Mouse (Mus musculus) erythroblast, embryonic 14.5 days (primary cell): Measurements from ENCODE around the gene Tspo2. TPM values are rescaled to one million over a fixed set of nuclear protein-coding genes. Genes with fewer than 3 reads are reported as not detected.

Source experiments
- H3K27me3 ChIP-seq: 2 replicates; pipeline ENCODE4 v1.6.1; 2012; ENCODE audit warnings: inconsistent platforms; ENCODE audit not compliant: control insufficient read depth
- H3K36me3 ChIP-seq: 2 replicates; pipeline ENCODE4 v1.6.1; 2012; ENCODE audit warnings: mild to moderate bottlenecking, inconsistent platforms; ENCODE audit not compliant: control insufficient read depth
- H3K4me1 ChIP-seq: 2 replicates; pipeline ENCODE4 v1.6.1; 2012; ENCODE audit warnings: inconsistent platforms; ENCODE audit not compliant: control insufficient read depth
- H3K4me3 ChIP-seq: replicated peaks from 2 replicates; pipeline ENCODE3; 2012; ENCODE audit warnings: moderate library complexity, mild to moderate bottlenecking, inconsistent platforms
- H3K9me3 ChIP-seq: 2 replicates; pipeline ENCODE4 v1.6.1; 2012; ENCODE audit warnings: low read length, inconsistent platforms, mixed read lengths; ENCODE audit not compliant: control insufficient read depth
- GATA1 ChIP-seq: IDR thresholded peaks from 2 replicates; pipeline ENCODE4 v1.6.1; 2012; ENCODE audit warnings: low read length, inconsistent platforms, mixed read lengths
- TAL1 ChIP-seq: IDR thresholded peaks from 3 replicates; pipeline ENCODE4 v1.6.1; 2012; ENCODE audit warnings: low read length, inconsistent platforms, mixed read lengths
- polyA plus RNA-seq: library from polyadenylated mRNA; stranded (reverse); fragments of >175 nt; gene quantifications from 2 replicates; pipeline ENCODE4 v1.2.3, GENCODE M21; 2012

The Tspo2 gene
- polyA plus RNA-seq, 1 experiment: 34.5 TPM

GRCm38 (mm10) chr17:48436487-48436886, 14.8 kb downstream of the Tspo2 start:
- Histone ChIP-seq H3K4me3 (no peak overlapping the region), H3K27me3 (no peaks in the 10 kb centered on the region), H3K36me3 (no peaks in the 10 kb centered on the region), H3K4me1 (peaks cover 26% of the 10 kb centered on the region), H3K9me3 (no peaks in the 10 kb centered on the region)
- no peak for TF ChIP-seq TAL1
- no peak for TF ChIP-seq GATA1

DNA sequence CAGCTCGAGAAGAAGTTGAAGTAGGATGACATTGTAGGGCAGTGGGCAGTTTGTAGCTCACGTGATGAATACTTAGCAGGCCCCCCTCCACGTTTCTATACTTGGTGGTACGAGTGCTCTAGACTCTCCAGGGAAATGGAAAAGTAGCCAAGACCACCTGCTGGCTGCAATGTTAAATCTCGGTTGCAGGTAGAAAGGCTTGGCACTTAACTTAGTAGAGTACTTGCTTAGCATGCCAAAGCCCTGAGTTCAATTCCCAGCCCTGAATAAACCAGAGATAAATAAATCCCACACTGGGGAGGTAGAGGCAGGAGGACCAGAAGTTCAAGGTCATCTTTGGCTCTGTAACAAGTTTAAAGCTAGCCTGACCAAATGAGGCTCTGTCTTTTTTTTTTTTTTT, 16.8 kb downstream of the Tspo2 start:
- H3K36me3 ChIP-seq: no peaks in the 10 kb centered on the region
- H3K9me3 ChIP-seq: no peaks in the 10 kb centered on the region
- peaks cover 33% of the 10 kb centered on the region for H3K4me1 ChIP-seq
- no peak for TF ChIP-seq TAL1
- no peak for TF ChIP-seq GATA1
- H3K4me3 ChIP-seq: no peak overlapping the region
- H3K27me3 ChIP-seq: no peaks in the 10 kb centered on the region

DNA sequence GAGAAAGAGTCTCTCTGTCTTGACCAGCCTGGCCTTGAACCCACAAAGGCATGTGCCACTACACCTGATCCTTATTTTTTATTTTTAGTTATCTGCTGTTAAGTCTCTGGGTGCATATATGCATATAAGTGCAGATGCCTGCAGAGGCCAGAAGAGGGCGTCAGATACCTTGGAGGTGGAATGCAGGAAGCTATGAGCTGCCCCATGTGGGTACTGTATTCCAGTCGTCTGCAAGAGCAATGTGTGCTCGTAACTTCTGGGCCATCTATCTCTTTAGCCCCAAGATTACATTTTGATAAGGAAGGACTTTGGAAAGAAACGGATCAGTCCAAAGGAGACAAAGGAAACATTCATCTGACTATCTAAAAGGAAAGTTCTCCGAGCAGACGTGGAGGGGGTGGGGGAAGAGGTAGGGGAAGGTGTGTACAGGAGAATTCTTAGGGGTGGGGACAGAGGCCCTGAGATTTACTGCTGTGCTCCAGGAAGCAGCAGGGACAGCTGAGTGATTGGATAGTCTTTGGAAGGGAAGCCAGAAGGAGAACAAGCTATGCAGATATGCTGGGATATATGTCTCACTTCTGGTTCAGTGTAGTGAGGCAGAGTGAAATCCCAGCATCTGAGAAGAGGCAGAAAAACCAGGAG, 17.5 kb downstream of the Tspo2 start:
- Histone ChIP-seq H3K9me3 (no peaks in the 10 kb centered on the region), H3K36me3 (no peaks in the 10 kb centered on the region), H3K4me1 (peaks cover 33% of the 10 kb centered on the region), H3K27me3 (no peaks in the 10 kb centered on the region), H3K4me3 (no peak overlapping the region)
- TF ChIP-seq TAL1 (no peak), GATA1 (no peak)

GRCm38 (mm10) chr17:48433006-48433655, 18.2 kb downstream of the Tspo2 start:
- H3K36me3 ChIP-seq: no peaks in the 10 kb centered on the region
- no peaks in the 10 kb centered on the region for H3K27me3 ChIP-seq
- no peaks in the 10 kb centered on the region for H3K9me3 ChIP-seq
- H3K4me3 ChIP-seq: no peak overlapping the region
- peaks cover 34% of the 10 kb centered on the region for H3K4me1 ChIP-seq
- TF ChIP-seq GATA1: no peak
- TF ChIP-seq TAL1: no peak

- Histone ChIP-seq H3K36me3 (no peaks in the 10 kb centered on the region), H3K27me3 (no peaks in the 10 kb centered on the region), H3K4me3 (no peak within 1 kb of the TSS), H3K4me1 (peaks cover 32% of the 10 kb centered on the region), H3K9me3 (no peaks in the 10 kb centered on the region)
- TF ChIP-seq TAL1: no peak
- no peak for TF ChIP-seq GATA1
Measured at GRCm38 (mm10) chr17:48432158-48432980, 19.0 kb downstream of the Tspo2 start, which contains the start of gene Apobec2. Gene Apobec2 (minus strand): TSS chr17:48432930.

DNA sequence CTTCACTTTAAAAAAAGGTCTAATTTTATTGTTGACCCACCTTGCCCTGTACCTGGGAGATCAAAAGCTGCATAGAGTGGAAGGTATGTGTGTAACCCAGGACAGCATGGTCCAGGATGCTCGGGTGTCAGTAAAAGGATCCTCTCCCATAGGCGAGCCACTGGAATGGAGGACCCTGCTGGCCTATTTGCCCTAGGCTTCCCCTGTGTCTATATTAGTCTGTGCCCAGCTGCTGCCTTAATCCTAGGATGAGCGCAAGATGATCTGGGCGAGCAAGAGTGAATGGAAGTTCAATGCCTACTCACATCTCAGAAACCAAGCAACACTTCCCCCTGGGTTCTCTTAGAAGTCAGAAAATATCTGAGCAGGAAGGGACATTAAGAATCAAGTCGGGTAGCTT, 20.3 kb downstream of the Tspo2 start:
- Histone ChIP-seq H3K4me3 (no peak overlapping the region), H3K36me3 (no peaks in the 10 kb centered on the region), H3K27me3 (no peaks in the 10 kb centered on the region), H3K4me1 (peaks cover 33% of the 10 kb centered on the region), H3K9me3 (no peaks in the 10 kb centered on the region)
- TF ChIP-seq TAL1 (no peak), GATA1 (no peak)

DNA sequence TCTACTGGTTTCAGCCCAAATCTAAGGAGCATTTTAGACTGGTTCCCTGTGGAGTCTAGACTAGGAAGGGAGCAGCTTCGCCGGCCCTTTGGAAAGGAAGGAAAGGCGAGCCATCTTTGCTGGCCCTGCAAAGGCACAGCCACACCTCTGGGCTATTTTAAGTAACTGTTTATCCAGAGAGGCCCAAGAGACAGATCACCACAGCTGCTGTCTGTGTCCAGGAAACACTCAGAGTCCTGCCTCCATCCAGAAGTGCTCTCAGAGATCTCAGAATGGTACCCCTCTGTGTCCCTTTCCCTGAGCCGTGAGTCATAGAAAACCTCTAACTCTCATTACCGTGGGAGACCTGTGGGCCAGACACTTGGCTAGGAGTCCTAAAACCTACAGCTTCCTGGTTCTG, 20.9 kb downstream of the Tspo2 start:
- no peaks in the 10 kb centered on the region for H3K9me3 ChIP-seq
- peaks cover 39% of the 10 kb centered on the region for H3K4me1 ChIP-seq
- no peak overlapping the region for H3K4me3 ChIP-seq
- TF ChIP-seq GATA1 (no peak), TAL1 (no peak)
- no peaks in the 10 kb centered on the region for H3K36me3 ChIP-seq
- H3K27me3 ChIP-seq: no peaks in the 10 kb centered on the region

- Histone ChIP-seq H3K9me3 (no peaks in the 10 kb centered on the region), H3K36me3 (no peaks in the 10 kb centered on the region), H3K4me1 (peaks cover 40% of the 10 kb centered on the region)
Measured at GRCm38 (mm10) chr17:48427852-48428530, 23.3 kb downstream of the Tspo2 start.

More at GRCm38 (mm10) chr17:48427852-48428530, 23.3 kb downstream of the Tspo2 start:
- H3K27me3 ChIP-seq: no peaks in the 10 kb centered on the region
- H3K4me3 ChIP-seq: no peak overlapping the region
- TF ChIP-seq TAL1: no peak
- no peak for TF ChIP-seq GATA1
